Mouse (Mus musculus) embryonic facial prominence, embryonic 11.5 days (tissue): ENCODE data around the gene Samd14. TPM values are rescaled to one million over a fixed set of nuclear protein-coding genes. Genes with fewer than 3 reads are reported as not detected.

ENCODE experiments used
- ATAC-seq: fragments of 200-750 bp; cut with Nextera tagmentation; replicated peaks from 2 replicates; pipeline ENCODE4 v1.8.0; 2017; ENCODE audit warnings: low read depth; ENCODE audit not compliant: insufficient number of reproducible peaks, low FRiP score, low TSS enrichment
- DNase-seq: peaks from one replicate; pipeline ENCODE4 v3.0.0-alpha.2; 2015; ENCODE audit warnings: low spot score
- H3K27ac ChIP-seq: fragments of 300-500 bp; sonication (generic); replicated peaks from 2 replicates; pipeline ENCODE4 v1.5.1; 2014; ENCODE audit warnings: mild to moderate bottlenecking, low read depth, low read length, control low read depth
- H3K27me3 ChIP-seq: fragments of 300-500 bp; sonication (generic); 2 replicates; pipeline ENCODE4 v1.6.1; 2014; ENCODE audit warnings: mild to moderate bottlenecking, low read length, moderate library complexity, mixed read lengths; ENCODE audit not compliant: control insufficient read depth, insufficient read depth
- H3K36me3 ChIP-seq: fragments of 300-500 bp; sonication (generic); replicated peaks from 2 replicates; pipeline ENCODE4 v1.6.1; 2014; ENCODE audit warnings: low read depth, mild to moderate bottlenecking, low read length, moderate library complexity, mixed read lengths; ENCODE audit not compliant: control insufficient read depth, insufficient read depth
- H3K4me1 ChIP-seq: fragments of 300-500 bp; sonication (generic); 2 replicates; pipeline ENCODE4 v1.6.1; 2014; ENCODE audit warnings: low read length, mixed read lengths; ENCODE audit not compliant: control insufficient read depth, insufficient read depth
- H3K4me2 ChIP-seq: fragments of 300-500 bp; sonication (generic); 2 replicates; pipeline ENCODE4 v1.6.1; 2014; ENCODE audit warnings: low read depth, mild to moderate bottlenecking, control low read depth, low read length, moderate library complexity
- H3K4me3 ChIP-seq: fragments of 300-500 bp; sonication (generic); 2 replicates; pipeline ENCODE4 v1.5.1; 2014; ENCODE audit warnings: low read depth, low read length, control low read depth
- H3K9ac ChIP-seq: fragments of 300-500 bp; sonication (generic); replicated peaks from 2 replicates; pipeline ENCODE4 v1.6.1; 2014; ENCODE audit warnings: mild to moderate bottlenecking, control low read depth, low read length
- H3K9me3 ChIP-seq: fragments of 300-500 bp; sonication (generic); replicated peaks from 2 replicates; pipeline ENCODE4 v1.6.1; 2016; ENCODE audit warnings: mild to moderate bottlenecking, low read length, inconsistent platforms, mixed read lengths; ENCODE audit not compliant: control insufficient read depth
- WGBS: fragments of 180-500 bp; shearing (Covaris S2); extraction: QIAGEN DNeasy Blood & Tissue Kit; methylation state at CpG from one replicate; pipeline ENCODE4 v1.1.7; 2014; 5-methylcytosine and 5-hydroxymethylcytosine counted together
- polyA plus RNA-seq: library from polyadenylated mRNA; unstranded; fragments of >200 nt; fragmentation: Nextera tagmentation; extraction: Ambion mirVana; gene quantifications from 2 replicates; pipeline ENCODE4 v1.2.1, GENCODE M21; 2014

Samd14 gene
- polyA plus RNA-seq, 1 experiment from 2014 or later, result 31.1 TPM

- H3K27ac ChIP-seq, result no peak overlapping the region
- DNase-seq, result no peak
- peaks cover 7% of the 10 kb centered on the region for H3K4me1 ChIP-seq
- H3K9ac ChIP-seq, result no peak overlapping the region
- peaks cover 10% of the 10 kb centered on the region for H3K36me3 ChIP-seq
- 86% methylated on average over 12 of the region's 12 CpGs for WGBS
- no peak for ATAC-seq
- H3K4me2 ChIP-seq, result no peak overlapping the region
- no peak overlapping the region for H3K4me3 ChIP-seq
- H3K27me3 ChIP-seq, result no peaks in the 10 kb centered on the region
- H3K9me3 ChIP-seq, result no peaks in the 10 kb centered on the region
Measured at GRCm38 (mm10) chr11:95004136-95004936, 5.3 kb upstream of the Samd14 start.

GRCm38 (mm10) chr11:95004937-95005198 is 4.8 kb upstream of the Samd14 start:
- ATAC-seq, result no peak
- Histone ChIP-seq H3K4me3 (no peak overlapping the region), H3K36me3 (peaks cover 10% of the 10 kb centered on the region), H3K27me3 (no peaks in the 10 kb centered on the region), H3K9me3 (no peaks in the 10 kb centered on the region), H3K9ac (no peak overlapping the region), H3K4me2 (no peak overlapping the region), H3K27ac (no peak overlapping the region), H3K4me1 (peaks cover 7% of the 10 kb centered on the region)
- 65% methylated on average over 6 of the region's 6 CpGs for WGBS
- no peak for DNase-seq

DNA sequence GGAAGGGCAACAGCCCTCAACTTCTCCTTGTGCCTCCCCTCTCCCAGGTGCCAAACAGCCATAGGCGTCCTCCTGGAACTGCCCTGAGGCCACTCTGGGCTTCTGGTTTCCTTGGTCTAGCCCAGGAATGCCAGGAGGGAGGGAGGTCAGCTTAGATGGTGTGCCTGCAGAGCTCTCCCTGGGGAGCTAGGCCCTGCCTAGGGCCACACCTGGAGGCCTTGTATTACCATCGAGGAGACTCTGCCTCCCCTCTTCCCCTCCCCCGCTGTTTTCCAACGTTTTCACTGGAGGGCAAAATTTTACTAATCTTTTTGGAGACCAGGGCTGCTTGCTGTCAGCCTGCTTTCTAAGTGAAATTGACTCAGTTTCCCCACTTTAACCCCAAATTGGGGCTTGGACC is 3.6 kb upstream of the Samd14 start:
- Histone ChIP-seq H3K9ac (peak overlapping the region; percentile 39; the same call in 1 of the 2 replicates), H3K4me3 (peak overlapping the region; percentile 36; the same call in 1 of the 2 replicates), H3K4me2 (peak overlapping the region; percentile 68), H3K27ac (no peak overlapping the region), H3K27me3 (no peaks in the 10 kb centered on the region), H3K4me1 (peaks cover 2% of the 10 kb centered on the region), H3K36me3 (peaks cover 10% of the 10 kb centered on the region), H3K9me3 (no peaks in the 10 kb centered on the region)
- no peak for ATAC-seq
- WGBS, result 30% methylated on average over 4 of the region's 4 CpGs
- DNase-seq, result peak; percentile 44

DNA sequence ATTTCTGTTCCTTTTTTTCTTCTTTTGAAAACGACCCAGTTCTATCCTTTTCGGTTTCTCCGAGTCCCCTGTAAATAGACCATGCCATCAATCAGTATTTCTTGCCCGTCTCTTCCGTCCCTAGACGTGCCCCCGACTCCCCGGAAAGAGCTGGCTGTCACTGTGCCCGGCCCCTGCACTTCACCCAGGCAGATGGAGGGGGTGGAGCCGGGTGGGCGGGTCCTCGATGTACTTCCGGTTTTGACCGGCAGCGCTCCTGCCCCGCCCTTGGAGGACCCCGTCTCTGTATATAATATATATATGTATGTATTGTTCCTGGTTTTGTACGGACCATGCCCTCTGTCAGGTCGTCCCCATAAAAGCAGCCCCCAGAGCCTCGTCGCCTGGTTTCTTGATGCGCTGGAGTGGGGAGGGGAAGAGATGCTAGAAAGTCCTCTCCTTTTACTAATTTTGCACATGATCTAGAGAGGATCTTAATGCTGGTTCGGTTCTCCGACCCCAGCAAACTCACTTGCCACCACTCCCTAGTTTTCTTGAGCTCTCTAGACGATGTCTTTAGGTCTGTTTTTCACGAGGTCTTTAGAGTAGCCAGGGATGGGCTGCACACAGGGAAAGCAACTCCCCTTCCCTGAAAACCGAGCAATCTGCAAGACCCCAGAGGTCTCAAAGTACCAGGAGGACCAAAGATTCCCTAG is 3.0 kb upstream of the Samd14 start:
- 2% methylated on average over 27 of the region's 27 CpGs for WGBS
- Histone ChIP-seq H3K4me3 (peak overlapping the region; percentile 36), H3K4me1 (peaks cover 5% of the 10 kb centered on the region)

GRCm38 (mm10) chr11:95007418-95007817 is 2.3 kb upstream of the Samd14 start:
- peaks cover 4% of the 10 kb centered on the region for H3K36me3 ChIP-seq
- no peak overlapping the region for H3K27ac ChIP-seq
- WGBS, result 62% methylated on average over 3 of the region's 3 CpGs
- no peak overlapping the region for H3K4me3 ChIP-seq
- no peak overlapping the region for H3K4me2 ChIP-seq
- peaks cover 5% of the 10 kb centered on the region for H3K4me1 ChIP-seq
- no peak for DNase-seq
- no peak for ATAC-seq
- H3K9ac ChIP-seq, result no peak overlapping the region; the same call in 1 of the 2 replicates
- no peaks in the 10 kb centered on the region for H3K9me3 ChIP-seq
- no peaks in the 10 kb centered on the region for H3K27me3 ChIP-seq

More for the DNA sequence above, 3.0 kb upstream of the Samd14 start:
- peak; percentile 9 for ATAC-seq
- Histone ChIP-seq H3K9ac (peak overlapping the region; percentile 70), H3K27ac (peak overlapping the region; percentile 59; the same call in 1 of the 2 replicates), H3K4me2 (peak overlapping the region; percentile 68), H3K36me3 (peaks cover 10% of the 10 kb centered on the region), H3K9me3 (no peaks in the 10 kb centered on the region), H3K27me3 (no peaks in the 10 kb centered on the region)
- peak; percentile 84 for DNase-seq

- ATAC-seq, result no peak; the same call in 1 of the 2 replicates
- Histone ChIP-seq H3K27ac (peak overlapping the region; percentile 89), H3K9me3 (no peaks in the 10 kb centered on the region), H3K36me3 (no peaks in the 10 kb centered on the region; the same call in 1 of the 2 replicates), H3K9ac (peak overlapping the region; percentile 88), H3K4me1 (peaks cover 8% of the 10 kb centered on the region), H3K4me2 (peak overlapping the region; percentile 69), H3K27me3 (no peaks in the 10 kb centered on the region), H3K4me3 (peak overlapping the region; percentile 78)
- WGBS, result 41% methylated on average over 15 of the region's 15 CpGs
- DNase-seq, result no peak
Measured at GRCm38 (mm10) chr11:95008661-95009628, 734 bp upstream of the Samd14 start.

DNA sequence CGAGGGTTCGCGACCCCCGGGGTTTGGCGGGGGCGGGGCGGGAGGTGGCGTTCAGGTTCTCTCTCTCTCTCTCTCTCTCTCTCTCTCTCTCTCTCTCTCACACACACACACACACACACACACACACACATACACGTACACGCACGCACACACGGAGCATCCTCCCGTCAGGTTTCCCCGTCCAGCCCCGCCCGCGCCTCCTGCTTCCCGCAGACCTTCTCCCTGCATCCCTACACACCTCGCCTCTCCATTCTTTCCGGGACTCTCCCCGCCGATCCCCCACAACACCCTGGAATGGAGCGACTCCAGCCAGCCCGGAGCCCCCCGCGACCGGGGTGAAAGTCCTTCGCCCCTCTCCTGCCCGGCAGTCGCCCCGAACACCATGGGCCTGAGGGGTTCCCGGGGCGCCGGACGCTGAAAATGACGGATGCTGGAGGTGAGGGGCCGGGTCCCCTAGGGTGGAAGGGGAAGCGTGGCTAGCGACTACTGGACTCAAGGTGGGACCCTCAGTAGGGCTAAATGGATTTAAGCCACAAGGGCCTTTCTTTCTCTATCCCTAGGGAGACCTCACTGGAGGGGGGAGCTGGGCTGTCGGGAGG is 561 bp downstream of the Samd14 start:
- under 1% methylated on average over 38 of the region's 40 CpGs for WGBS
- ATAC-seq (peak; percentile 27; the same call in 1 of the 2 replicates), DNase-seq (peak; percentile 56)
- peak overlapping the region; percentile 89 for H3K27ac ChIP-seq
- no peaks in the 10 kb centered on the region for H3K9me3 ChIP-seq
- peak overlapping the region; percentile 88 for H3K9ac ChIP-seq
- peak overlapping the region; percentile 69 for H3K4me2 ChIP-seq
- peaks cover 8% of the 10 kb centered on the region for H3K4me1 ChIP-seq
- peak overlapping the region; percentile 78 for H3K4me3 ChIP-seq
- H3K27me3 ChIP-seq, result no peaks in the 10 kb centered on the region
- H3K36me3 ChIP-seq, result peaks cover 2% of the 10 kb centered on the region; the same call in 1 of the 2 replicates
